Mouse (Mus musculus) testis, adult 2 months (tissue): ENCODE data around the gene Cog6.

ENCODE experiments used
- CTCF ChIP-seq: fragments of 200-500 bp; IDR thresholded peaks from 2 replicates; pipeline ENCODE4 v1.5.1; 2012; ENCODE audit warnings: low read depth, mild to moderate bottlenecking, inconsistent platforms, low read length, moderate library complexity; ENCODE audit not compliant: control insufficient read depth, insufficient read depth, insufficient replicate concordance
- POLR2A ChIP-seq: fragments of 200-500 bp; IDR thresholded peaks from 2 replicates; pipeline ENCODE4 v1.6.1; 2012; ENCODE audit warnings: low read depth, mild to moderate bottlenecking, inconsistent platforms, low read length, moderate library complexity; ENCODE audit not compliant: control insufficient read depth

GRCm38 (mm10) chr3:52983772-52984171, 33.3 kb downstream of the Cog6 start:
- TF ChIP-seq CTCF (no peak), POLR2A (no peak)
